Mouse (Mus musculus): ENCODE data around the gene Odc1. TPM values are rescaled to one million over a fixed set of nuclear protein-coding genes. Genes with fewer than 3 reads are reported as not detected.
A peak's percentile ranks its signal among the peaks of the same experiment; 100 is the strongest.

The Odc1 gene
- total and polyA plus RNA-seq, 2 experiments from 2014 or later, result 122 to 214 TPM

DNA sequence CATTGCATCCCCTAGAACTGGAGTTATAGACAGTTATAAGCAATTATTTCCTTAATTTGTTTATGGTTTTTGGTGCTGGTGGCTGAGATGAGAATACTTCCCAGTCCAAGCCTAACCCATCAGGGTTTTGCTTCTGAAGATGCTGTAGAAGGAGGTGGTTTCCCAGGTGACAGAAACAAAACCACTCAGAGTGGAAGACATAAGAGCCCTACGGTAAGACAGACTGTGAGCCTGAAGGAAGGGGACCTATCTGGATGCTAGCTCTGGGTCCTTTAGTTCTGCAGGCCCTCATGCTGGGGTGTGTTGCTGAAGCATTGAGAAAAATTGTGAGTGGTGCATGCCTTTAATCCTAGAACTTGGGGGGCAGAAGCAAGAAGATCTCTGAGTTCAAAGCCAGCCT is 35.3 kb upstream of the Odc1 start:
- DNase-seq (ENCODE audit: low spot score), result no peak
- 71% methylated on average over 1 of the region's 1 CpGs for WGBS
- H3K27me3 ChIP-seq (ENCODE audit: insufficient read depth, low read length), result no peaks in the 10 kb centered on the region
- ATAC-seq, result no peak
- H3K4me1 ChIP-seq (ENCODE audit: insufficient read depth, low read length), result no peaks in the 10 kb centered on the region
- H3K4me3 ChIP-seq (ENCODE audit: low read length), result no peak overlapping the region
- H3K27ac ChIP-seq, result no peak overlapping the region
- H3K36me3 ChIP-seq (ENCODE audit: insufficient read depth, low read length), result no peaks in the 10 kb centered on the region
- no peak for TF ChIP-seq CTCF (IDR thresholded peaks at IDR 0.05; ENCODE audit: low read depth)
- no peak overlapping the region for H3K9ac ChIP-seq (replicated peaks; ENCODE audit: low read length)
- H3K4me2 ChIP-seq (ENCODE audit: low read depth, low read length), result no peak overlapping the region
- H3K9me3 ChIP-seq (ENCODE audit: low read length), result no peaks in the 10 kb centered on the region

DNA sequence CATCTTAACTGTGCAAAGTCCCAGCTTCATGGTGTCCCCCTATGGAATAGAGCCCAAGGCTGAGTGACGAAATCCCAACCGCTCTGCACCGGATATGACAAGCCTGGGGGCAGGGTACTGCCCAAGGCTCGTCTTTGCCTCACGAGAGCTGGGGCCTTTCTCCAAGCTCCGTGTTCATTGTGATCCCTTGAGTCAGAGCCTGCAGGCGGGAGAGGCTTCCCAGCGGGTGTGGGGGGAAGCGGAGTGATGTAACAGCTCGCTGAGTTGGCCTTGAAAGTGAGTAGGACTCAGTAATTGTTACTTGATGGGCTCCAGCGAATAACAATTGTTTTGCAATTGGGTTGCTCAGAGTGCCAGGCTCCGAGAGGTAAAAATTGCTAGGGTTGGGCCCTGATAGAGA is 34.4 kb upstream of the Odc1 start:
- Histone ChIP-seq H3K9me3 (ENCODE audit: low read length) (no peaks in the 10 kb centered on the region), H3K27me3 (ENCODE audit: insufficient read depth, low read length) (no peaks in the 10 kb centered on the region), H3K4me2 (ENCODE audit: low read depth, low read length) (no peak overlapping the region), H3K27ac (no peak overlapping the region), H3K4me1 (ENCODE audit: insufficient read depth, low read length) (no peaks in the 10 kb centered on the region), H3K4me3 (ENCODE audit: low read length) (no peak overlapping the region), H3K9ac (replicated peaks; ENCODE audit: low read length) (no peak overlapping the region), H3K36me3 (ENCODE audit: insufficient read depth, low read length) (no peaks in the 10 kb centered on the region)
- peak; percentile 61; the same call in 1 of the 2 replicates for ATAC-seq
- TF ChIP-seq CTCF (IDR thresholded peaks at IDR 0.05; ENCODE audit: low read depth), result no peak
- DNase-seq (ENCODE audit: low spot score), result no peak
- 39% methylated on average over 12 of the region's 12 CpGs for WGBS

DNA sequence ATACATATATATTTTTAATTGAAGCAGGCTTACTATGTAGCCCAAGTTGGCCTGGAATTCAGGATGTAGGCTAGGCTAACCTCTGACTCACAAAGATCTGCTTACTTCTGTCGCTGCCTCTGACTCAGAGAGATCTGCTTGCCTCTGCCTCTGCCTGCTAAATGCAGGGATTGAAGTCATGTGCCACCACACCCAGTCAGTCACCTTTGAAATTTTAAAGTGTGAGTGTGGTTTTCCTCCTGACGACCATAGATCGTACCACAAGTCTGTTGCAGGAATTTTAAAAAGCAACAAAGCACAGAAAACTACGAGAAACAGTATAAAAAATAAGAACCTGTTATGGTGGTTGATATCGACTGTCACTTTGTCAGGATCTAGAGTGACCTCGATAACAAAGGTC is 33.6 kb upstream of the Odc1 start:
- ATAC-seq (no peak), DNase-seq (ENCODE audit: low spot score) (no peak)
- no peak overlapping the region for H3K9ac ChIP-seq (replicated peaks; ENCODE audit: low read length)
- H3K36me3 ChIP-seq (ENCODE audit: insufficient read depth, low read length), result no peaks in the 10 kb centered on the region
- H3K27me3 ChIP-seq (ENCODE audit: insufficient read depth, low read length), result no peaks in the 10 kb centered on the region
- no peaks in the 10 kb centered on the region for H3K4me1 ChIP-seq (ENCODE audit: insufficient read depth, low read length)
- no peak overlapping the region for H3K27ac ChIP-seq
- no peak overlapping the region for H3K4me3 ChIP-seq (ENCODE audit: low read length)
- H3K4me2 ChIP-seq (ENCODE audit: low read depth, low read length), result no peak overlapping the region
- no peak for TF ChIP-seq CTCF (IDR thresholded peaks at IDR 0.05; ENCODE audit: low read depth)
- no peaks in the 10 kb centered on the region for H3K9me3 ChIP-seq (ENCODE audit: low read length)
- WGBS, result 91% methylated on average over 6 of the region's 6 CpGs

DNA sequence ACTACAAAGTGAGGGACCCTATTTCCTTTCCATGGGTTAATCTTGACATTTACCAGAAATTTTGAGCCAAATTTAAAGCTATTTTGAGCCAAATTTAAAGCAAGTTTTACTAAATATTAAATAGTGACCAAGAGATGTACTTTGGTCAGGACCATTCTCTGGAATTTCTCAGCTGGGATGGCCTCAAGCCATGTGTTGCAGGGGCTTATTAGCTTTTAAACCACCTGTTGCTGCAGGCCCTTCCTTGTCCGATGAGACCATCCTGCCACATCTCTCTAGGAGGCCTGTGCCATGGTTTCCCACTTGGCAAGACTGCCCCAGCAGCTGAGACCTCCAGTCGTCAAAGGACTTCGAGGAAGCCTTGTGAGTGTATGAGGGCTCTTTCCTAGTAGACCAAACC is 15.4 kb upstream of the Odc1 start:
- no peak overlapping the region for H3K4me3 ChIP-seq (ENCODE audit: low read length)
- no peak for ATAC-seq
- TF ChIP-seq CTCF (IDR thresholded peaks at IDR 0.05; ENCODE audit: low read depth), result no peak
- no peaks in the 10 kb centered on the region for H3K4me1 ChIP-seq (ENCODE audit: insufficient read depth, low read length)
- DNase-seq (ENCODE audit: low spot score), result no peak
- H3K27me3 ChIP-seq (ENCODE audit: insufficient read depth, low read length), result no peaks in the 10 kb centered on the region
- H3K27ac ChIP-seq, result no peak overlapping the region
- no peak overlapping the region for H3K9ac ChIP-seq (replicated peaks; ENCODE audit: low read length)
- H3K9me3 ChIP-seq (ENCODE audit: low read length), result no peaks in the 10 kb centered on the region
- no peak overlapping the region for H3K4me2 ChIP-seq (ENCODE audit: low read depth, low read length)
- WGBS, result 74% methylated on average over 3 of the region's 3 CpGs
- no peaks in the 10 kb centered on the region for H3K36me3 ChIP-seq (ENCODE audit: insufficient read depth, low read length)

DNA sequence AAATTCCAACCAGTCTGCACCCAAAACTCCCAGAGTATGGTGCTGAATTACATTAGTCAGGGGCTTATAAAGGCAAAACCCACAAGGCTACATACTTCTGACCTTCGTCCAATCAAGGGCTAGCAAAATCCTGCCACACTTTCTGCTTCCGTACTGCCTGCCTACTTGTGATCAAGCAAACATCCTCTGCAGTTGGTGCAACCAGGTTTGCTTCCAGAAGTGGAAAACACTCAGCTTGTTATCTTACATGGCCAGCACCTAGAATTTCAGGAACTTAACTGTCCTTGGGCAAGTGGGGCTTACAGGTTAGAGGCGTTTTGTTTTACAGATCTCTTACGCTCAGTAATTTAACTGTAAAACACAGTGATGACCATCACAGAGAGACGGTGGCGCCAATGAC is 14.9 kb upstream of the Odc1 start:
- no peak overlapping the region for H3K4me2 ChIP-seq (ENCODE audit: low read depth, low read length)
- 85% methylated on average over 6 of the region's 6 CpGs for WGBS
- no peak for DNase-seq (ENCODE audit: low spot score)
- H3K36me3 ChIP-seq (ENCODE audit: insufficient read depth, low read length), result no peaks in the 10 kb centered on the region
- TF ChIP-seq CTCF (IDR thresholded peaks at IDR 0.05; ENCODE audit: low read depth), result no peak
- no peak overlapping the region for H3K9ac ChIP-seq (replicated peaks; ENCODE audit: low read length)
- H3K27me3 ChIP-seq (ENCODE audit: insufficient read depth, low read length), result no peaks in the 10 kb centered on the region
- no peak overlapping the region for H3K4me3 ChIP-seq (ENCODE audit: low read length)
- H3K4me1 ChIP-seq (ENCODE audit: insufficient read depth, low read length), result no peaks in the 10 kb centered on the region
- no peak for ATAC-seq
- no peaks in the 10 kb centered on the region for H3K9me3 ChIP-seq (ENCODE audit: low read length)
- H3K27ac ChIP-seq, result no peak overlapping the region

DNA sequence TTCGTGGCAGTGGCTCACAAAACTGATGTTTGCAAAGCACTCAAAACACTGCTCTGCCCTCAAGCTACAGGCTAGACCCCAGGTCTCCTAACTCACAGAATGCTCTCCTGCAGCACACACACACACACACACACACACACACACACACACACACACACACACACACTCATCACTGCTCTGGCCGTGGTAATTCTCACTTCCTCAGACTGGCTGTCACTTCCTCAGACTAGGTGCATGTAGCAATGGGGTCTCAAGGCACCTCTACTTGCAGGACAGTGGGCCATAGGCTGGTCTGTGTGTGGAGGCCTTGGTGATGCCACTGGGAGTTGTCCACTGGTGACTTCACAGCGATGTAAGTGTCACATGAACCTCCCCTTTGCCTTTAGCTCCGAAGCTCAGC is 13.8 kb upstream of the Odc1 start:
- no peak overlapping the region for H3K9ac ChIP-seq (replicated peaks; ENCODE audit: low read length)
- no peak overlapping the region for H3K4me3 ChIP-seq (ENCODE audit: low read length)
- no peaks in the 10 kb centered on the region for H3K36me3 ChIP-seq (ENCODE audit: insufficient read depth, low read length)
- ATAC-seq (no peak), DNase-seq (ENCODE audit: low spot score) (no peak)
- no peak overlapping the region for H3K4me2 ChIP-seq (ENCODE audit: low read depth, low read length)
- no peak for TF ChIP-seq CTCF (IDR thresholded peaks at IDR 0.05; ENCODE audit: low read depth)
- no peaks in the 10 kb centered on the region for H3K4me1 ChIP-seq (ENCODE audit: insufficient read depth, low read length)
- H3K27ac ChIP-seq, result no peak overlapping the region
- no peaks in the 10 kb centered on the region for H3K9me3 ChIP-seq (ENCODE audit: low read length)
- no peaks in the 10 kb centered on the region for H3K27me3 ChIP-seq (ENCODE audit: insufficient read depth, low read length)
- WGBS, result 74% methylated on average over 4 of the region's 4 CpGs

DNA sequence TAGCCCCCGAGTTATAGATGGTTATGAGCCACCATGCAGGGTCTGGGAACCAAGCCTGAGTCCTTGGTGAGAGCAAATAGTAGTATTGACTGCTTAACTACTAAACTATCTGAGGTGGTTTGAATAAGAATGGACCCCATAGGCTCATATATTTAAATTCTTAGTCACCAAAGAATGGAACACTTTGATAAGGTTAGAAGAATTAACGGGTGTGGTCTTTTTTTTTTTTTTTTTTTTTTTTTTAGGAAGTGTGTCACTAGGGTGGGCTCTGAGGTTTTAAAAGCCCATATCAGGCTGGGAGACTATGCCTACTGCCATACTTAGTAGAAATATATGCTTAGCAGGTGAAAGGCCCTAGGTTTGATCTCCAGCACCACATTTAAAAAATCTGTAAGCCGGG is 8.4 kb upstream of the Odc1 start:
- H3K4me3 ChIP-seq (ENCODE audit: low read length), result no peak overlapping the region
- WGBS, result 89% methylated on average over 3 of the region's 3 CpGs
- H3K9me3 ChIP-seq (ENCODE audit: low read length), result no peaks in the 10 kb centered on the region
- H3K4me2 ChIP-seq (ENCODE audit: low read depth, low read length), result no peak overlapping the region
- ATAC-seq (no peak), DNase-seq (ENCODE audit: low spot score) (no peak)
- no peaks in the 10 kb centered on the region for H3K36me3 ChIP-seq (ENCODE audit: insufficient read depth, low read length)
- no peaks in the 10 kb centered on the region for H3K27me3 ChIP-seq (ENCODE audit: insufficient read depth, low read length)
- no peak for TF ChIP-seq CTCF (IDR thresholded peaks at IDR 0.05; ENCODE audit: low read depth)
- no peak overlapping the region for H3K27ac ChIP-seq
- H3K9ac ChIP-seq (replicated peaks; ENCODE audit: low read length), result no peak overlapping the region
- H3K4me1 ChIP-seq (ENCODE audit: insufficient read depth, low read length), result no peaks in the 10 kb centered on the region
